Mouse (Mus musculus): ENCODE data around the gene Pi16. TPM values are rescaled to one million over a fixed set of nuclear protein-coding genes. Genes with fewer than 3 reads are reported as not detected.
A peak's percentile ranks its signal among the peaks of the same experiment; 100 is the strongest.
"Not testable (repeated sequence)": the region's sequence is repeated elsewhere in the genome, so short reads cannot be mapped to it uniquely, and the experiment has no call there.

The Pi16 gene
- polyA plus RNA-seq, 1 experiment from 2014 or later: 1.8 TPM

- H3K36me3 ChIP-seq: peaks cover 5% of the 10 kb centered on the region; the same call in 1 of the 2 replicates
- 61% methylated on average over 2 of the region's 2 CpGs for WGBS
- 0 out of 2 replicates have a peak overlapping the region, but pooled peaks have one; percentile 98 for H3K9ac ChIP-seq
- H3K27me3 ChIP-seq: no peaks in the 10 kb centered on the region
- no peak overlapping the region for H3K27ac ChIP-seq (replicated peaks)
- H3K4me3 ChIP-seq: no peak overlapping the region
- no peak for ATAC-seq (ENCODE audit: low read depth)
- H3K4me2 ChIP-seq: no peak overlapping the region
- no peaks in the 10 kb centered on the region for H3K9me3 ChIP-seq
- peaks cover 26% of the 10 kb centered on the region for H3K4me1 ChIP-seq (replicated peaks)
Measured at GRCm38 (mm10) chr17:29348996-29349395, 31.5 kb downstream of the Pi16 start.

- H3K4me1 ChIP-seq (replicated peaks): peaks cover 31% of the 10 kb centered on the region
- not testable (repeated sequence) for H3K9ac ChIP-seq; H3K27me3 ChIP-seq; H3K27ac ChIP-seq (replicated peaks); ATAC-seq (ENCODE audit: low read depth); H3K36me3 ChIP-seq; H3K9me3 ChIP-seq; H3K4me3 ChIP-seq; H3K4me2 ChIP-seq
- 69% methylated on average over 5 of the region's 5 CpGs for WGBS
Measured at GRCm38 (mm10) chr17:29351056-29351455, 33.6 kb downstream of the Pi16 start.

GRCm38 (mm10) chr17:29355461-29355840 is 38.0 kb downstream of the Pi16 start:
- no peaks in the 10 kb centered on the region for H3K27me3 ChIP-seq
- peaks cover 36% of the 10 kb centered on the region for H3K4me1 ChIP-seq (replicated peaks)
- no peaks in the 10 kb centered on the region for H3K36me3 ChIP-seq
- 23% methylated on average over 5 of the region's 5 CpGs for WGBS
- H3K9ac ChIP-seq: peak overlapping the region; percentile 77
- no peaks in the 10 kb centered on the region for H3K9me3 ChIP-seq
- H3K4me2 ChIP-seq: peak overlapping the region; percentile 63
- H3K27ac ChIP-seq (replicated peaks): peak overlapping the region; percentile 99
- no peak overlapping the region for H3K4me3 ChIP-seq
- ATAC-seq (ENCODE audit: low read depth): peak; percentile 32

GRCm38 (mm10) chr17:29355841-29356478 is 38.5 kb downstream of the Pi16 start:
- H3K36me3 ChIP-seq: no peaks in the 10 kb centered on the region
- 6% methylated on average over 17 of the region's 17 CpGs for WGBS
- no peaks in the 10 kb centered on the region for H3K27me3 ChIP-seq
- H3K4me1 ChIP-seq (replicated peaks): peaks cover 36% of the 10 kb centered on the region
- H3K9me3 ChIP-seq: no peaks in the 10 kb centered on the region
- peak overlapping the region; percentile 63 for H3K4me2 ChIP-seq
- peak overlapping the region; percentile 99 for H3K27ac ChIP-seq (replicated peaks)
- ATAC-seq (ENCODE audit: low read depth): peak; percentile 51
- H3K9ac ChIP-seq: peak overlapping the region; percentile 77
- peak overlapping the region; percentile 34 for H3K4me3 ChIP-seq

- Histone ChIP-seq H3K4me3 (peak overlapping the region; percentile 34), H3K36me3 (no peaks in the 10 kb centered on the region), H3K4me2 (peak overlapping the region; percentile 63), H3K4me1 (replicated peaks) (peaks cover 36% of the 10 kb centered on the region), H3K9ac (peak overlapping the region; percentile 77), H3K27me3 (no peaks in the 10 kb centered on the region), H3K27ac (replicated peaks) (peak overlapping the region; percentile 99), H3K9me3 (no peaks in the 10 kb centered on the region)
- ATAC-seq (ENCODE audit: low read depth): peak; percentile 96
- 2% methylated on average over 11 of the region's 11 CpGs for WGBS
Measured at GRCm38 (mm10) chr17:29356479-29356856, 39.0 kb downstream of the Pi16 start.

- H3K27me3 ChIP-seq: no peaks in the 10 kb centered on the region
- 3% methylated on average over 9 of the region's 9 CpGs for WGBS
- H3K9ac ChIP-seq: peak overlapping the region; percentile 77
- H3K36me3 ChIP-seq: no peaks in the 10 kb centered on the region
- H3K4me1 ChIP-seq (replicated peaks): peaks cover 36% of the 10 kb centered on the region
- peak overlapping the region; percentile 99 for H3K27ac ChIP-seq (replicated peaks)
- peak; percentile 65 for ATAC-seq (ENCODE audit: low read depth)
- H3K4me3 ChIP-seq: peak overlapping the region; percentile 34
- H3K4me2 ChIP-seq: peak overlapping the region; percentile 63
- no peaks in the 10 kb centered on the region for H3K9me3 ChIP-seq
Measured at GRCm38 (mm10) chr17:29356882-29357281, 39.4 kb downstream of the Pi16 start.

GRCm38 (mm10) chr17:29358928-29359327 is 41.4 kb downstream of the Pi16 start:
- Histone ChIP-seq H3K9me3 (no peaks in the 10 kb centered on the region), H3K27ac (replicated peaks) (no peak overlapping the region; the same call in 1 of the 2 replicates), H3K4me3 (no peak overlapping the region), H3K4me1 (replicated peaks) (peaks cover 36% of the 10 kb centered on the region), H3K4me2 (no peak overlapping the region), H3K36me3 (no peaks in the 10 kb centered on the region), H3K27me3 (no peaks in the 10 kb centered on the region), H3K9ac (no peak overlapping the region; the same call in 1 of the 2 replicates)
- no peak for ATAC-seq (ENCODE audit: low read depth)
- WGBS: 66% methylated on average over 3 of the region's 3 CpGs

GRCm38 (mm10) chr17:29360761-29361221 is 43.3 kb downstream of the Pi16 start, which contains the start of gene Fgd2:
Gene Fgd2 (plus strand): TSS chr17:29360914.
- H3K27ac ChIP-seq (replicated peaks): no peak within 1 kb of the TSS
- peaks cover 23% of the 10 kb centered on the region for H3K4me1 ChIP-seq (replicated peaks)
- 24% methylated on average over 5 of the region's 5 CpGs for WGBS
- H3K4me2 ChIP-seq: no peak within 1 kb of the TSS
- no peaks in the 10 kb centered on the region for H3K36me3 ChIP-seq
- H3K9me3 ChIP-seq: no peaks in the 10 kb centered on the region
- no peaks in the 10 kb centered on the region for H3K27me3 ChIP-seq
- no peak for ATAC-seq (ENCODE audit: low read depth)
- H3K9ac ChIP-seq: no peak within 1 kb of the TSS
- no peak within 1 kb of the TSS for H3K4me3 ChIP-seq

GRCm38 (mm10) chr17:29361982-29362691 is 44.7 kb downstream of the Pi16 start:
- Histone ChIP-seq H3K4me2 (no peak overlapping the region), H3K9ac (no peak overlapping the region)
- no peak for ATAC-seq (ENCODE audit: low read depth)

GRCm38 (mm10) chr17:29363109-29363508 is 45.6 kb downstream of the Pi16 start:
- H3K9me3 ChIP-seq: no peaks in the 10 kb centered on the region
- H3K27me3 ChIP-seq: no peaks in the 10 kb centered on the region
- no peak overlapping the region for H3K9ac ChIP-seq
- no peak for ATAC-seq (ENCODE audit: low read depth)
- 75% methylated on average over 8 of the region's 8 CpGs for WGBS
- no peak overlapping the region for H3K4me3 ChIP-seq
- H3K4me2 ChIP-seq: no peak overlapping the region
- no peaks in the 10 kb centered on the region for H3K36me3 ChIP-seq
- no peak overlapping the region for H3K27ac ChIP-seq (replicated peaks)
- peaks cover 3% of the 10 kb centered on the region; the same call in 1 of the 2 replicates for H3K4me1 ChIP-seq (replicated peaks)

More at GRCm38 (mm10) chr17:29361982-29362691, 44.7 kb downstream of the Pi16 start:
- Histone ChIP-seq H3K27ac (replicated peaks) (no peak overlapping the region), H3K4me3 (no peak overlapping the region), H3K27me3 (no peaks in the 10 kb centered on the region), H3K36me3 (no peaks in the 10 kb centered on the region), H3K4me1 (replicated peaks) (peaks cover 10% of the 10 kb centered on the region), H3K9me3 (no peaks in the 10 kb centered on the region)
- WGBS: 56% methylated on average over 8 of the region's 8 CpGs

GRCm38 (mm10) chr17:29365105-29365621 is 47.7 kb downstream of the Pi16 start:
- no peaks in the 10 kb centered on the region; the same call in 1 of the 2 replicates for H3K4me1 ChIP-seq (replicated peaks)
- ATAC-seq (ENCODE audit: low read depth): no peak
- H3K4me3 ChIP-seq: no peak overlapping the region
- H3K9ac ChIP-seq: no peak overlapping the region
- H3K36me3 ChIP-seq: no peaks in the 10 kb centered on the region
- 90% methylated on average over 13 of the region's 13 CpGs for WGBS
- H3K4me2 ChIP-seq: no peak overlapping the region
- no peak overlapping the region for H3K27ac ChIP-seq (replicated peaks)
- H3K27me3 ChIP-seq: no peaks in the 10 kb centered on the region
- no peaks in the 10 kb centered on the region for H3K9me3 ChIP-seq

- Histone ChIP-seq H3K36me3 (no peaks in the 10 kb centered on the region), H3K27ac (replicated peaks) (no peak overlapping the region), H3K9ac (no peak overlapping the region), H3K27me3 (no peaks in the 10 kb centered on the region), H3K4me2 (no peak overlapping the region), H3K4me3 (no peak overlapping the region), H3K4me1 (replicated peaks) (no peaks in the 10 kb centered on the region; the same call in 1 of the 2 replicates), H3K9me3 (no peaks in the 10 kb centered on the region)
- ATAC-seq (ENCODE audit: low read depth): no peak
- WGBS: 13% methylated on average over 7 of the region's 7 CpGs
Measured at GRCm38 (mm10) chr17:29368726-29369125, 51.2 kb downstream of the Pi16 start.
